Mouse (Mus musculus) G1E-ER4 (cell line): Measurements from ENCODE around the gene Gpat3. TPM values are rescaled to one million over a fixed set of nuclear protein-coding genes. Genes with fewer than 3 reads are reported as not detected.

Experiments used
- GATA1 ChIP-seq: IDR thresholded peaks from one replicate; pipeline ENCODE4 v1.8.0; 2012; ENCODE audit warnings: low read length, inconsistent platforms
- polyA plus RNA-seq: library from polyadenylated mRNA; stranded (reverse); fragments of >175 nt; gene quantifications from 2 replicates; pipeline ENCODE4 v1.2.3, GENCODE M21; 2012

Gene Gpat3
- not detected in 2 replicates for polyA plus RNA-seq

DNA sequence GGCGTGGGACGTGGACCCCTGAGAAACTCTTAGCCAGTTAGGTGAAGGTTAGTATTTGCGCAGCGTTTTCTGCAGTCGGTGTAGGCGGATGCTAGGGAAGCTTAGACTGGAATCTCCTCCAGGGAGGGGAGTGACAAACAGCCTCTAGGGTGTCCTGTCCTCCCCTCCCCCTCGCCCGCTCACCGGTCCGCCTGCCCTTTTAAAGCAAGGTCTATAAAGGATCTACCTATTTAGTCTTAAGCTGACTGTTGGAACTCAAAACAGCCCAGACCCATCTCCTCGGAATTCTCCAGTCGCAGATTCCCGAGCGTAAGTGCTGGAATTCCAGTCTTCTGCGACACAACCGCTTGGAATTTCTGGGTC, at the start of gene Gpat3:
Gene Gpat3 (plus strand): TSS at position 229 of the 363 bp plus-strand sequence.
- TF ChIP-seq GATA1, result no peak

DNA sequence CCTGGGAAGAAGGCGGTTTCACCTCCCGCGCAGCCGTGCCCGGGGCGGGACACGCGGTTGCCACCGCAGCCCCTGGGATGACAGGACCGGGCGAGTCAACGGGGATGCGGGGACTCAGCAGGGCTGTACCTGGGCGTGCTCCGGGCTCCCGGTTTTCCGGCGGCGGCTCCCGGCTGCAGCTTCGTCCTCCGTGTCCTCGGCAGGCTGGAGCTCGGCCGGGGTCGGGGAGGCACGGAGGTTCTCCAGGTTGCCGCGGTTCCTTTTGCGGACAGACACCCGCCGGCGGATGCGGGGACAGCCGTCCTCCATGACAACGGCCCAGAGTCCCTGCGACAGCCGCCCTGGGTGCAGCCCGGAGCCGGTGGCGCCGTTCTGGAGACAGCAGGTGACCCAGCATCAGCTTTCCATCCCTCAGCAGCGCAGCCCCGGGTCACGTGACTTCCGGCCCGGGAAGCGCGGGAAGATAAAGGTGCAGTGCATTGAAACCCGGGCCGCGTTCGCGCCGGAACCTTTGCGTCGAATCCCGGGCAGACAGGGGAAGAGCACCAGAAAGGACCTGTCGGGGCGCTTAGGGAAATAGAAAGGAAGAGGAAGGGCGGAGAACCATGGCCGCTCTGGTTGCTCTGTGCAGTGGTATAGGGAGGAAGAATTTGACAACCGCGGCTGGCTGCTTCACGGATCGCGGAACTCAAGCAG, 47.2 kb upstream of the Gpat3 start, which contains the start of the genes Helq and Mrps18c:
Gene Helq (minus strand): TSS at position 434 of the 696 bp plus-strand sequence.
Gene Mrps18c (plus strand): TSS at position 463 of the 696 bp plus-strand sequence.
- TF ChIP-seq GATA1, result no peak

DNA sequence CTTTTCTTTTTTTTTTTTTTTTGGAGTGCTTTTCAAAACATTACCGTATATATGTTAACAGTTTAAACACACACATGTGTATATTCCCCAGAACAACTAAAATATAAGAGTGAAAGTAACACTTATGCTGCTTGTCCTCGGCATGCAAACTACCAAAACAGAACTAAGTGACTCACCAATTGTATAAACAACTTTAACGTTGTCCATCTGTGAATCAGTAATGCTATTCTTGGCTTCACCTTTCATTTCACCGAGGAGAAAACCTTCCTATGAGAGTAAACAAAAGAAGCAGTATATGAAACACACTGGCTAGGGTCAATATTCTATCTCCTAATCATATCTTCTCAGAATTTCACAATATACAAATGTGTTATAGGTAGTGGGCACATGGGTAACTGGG, 27.2 kb upstream of the Gpat3 start:
- TF ChIP-seq GATA1, result no peak

DNA sequence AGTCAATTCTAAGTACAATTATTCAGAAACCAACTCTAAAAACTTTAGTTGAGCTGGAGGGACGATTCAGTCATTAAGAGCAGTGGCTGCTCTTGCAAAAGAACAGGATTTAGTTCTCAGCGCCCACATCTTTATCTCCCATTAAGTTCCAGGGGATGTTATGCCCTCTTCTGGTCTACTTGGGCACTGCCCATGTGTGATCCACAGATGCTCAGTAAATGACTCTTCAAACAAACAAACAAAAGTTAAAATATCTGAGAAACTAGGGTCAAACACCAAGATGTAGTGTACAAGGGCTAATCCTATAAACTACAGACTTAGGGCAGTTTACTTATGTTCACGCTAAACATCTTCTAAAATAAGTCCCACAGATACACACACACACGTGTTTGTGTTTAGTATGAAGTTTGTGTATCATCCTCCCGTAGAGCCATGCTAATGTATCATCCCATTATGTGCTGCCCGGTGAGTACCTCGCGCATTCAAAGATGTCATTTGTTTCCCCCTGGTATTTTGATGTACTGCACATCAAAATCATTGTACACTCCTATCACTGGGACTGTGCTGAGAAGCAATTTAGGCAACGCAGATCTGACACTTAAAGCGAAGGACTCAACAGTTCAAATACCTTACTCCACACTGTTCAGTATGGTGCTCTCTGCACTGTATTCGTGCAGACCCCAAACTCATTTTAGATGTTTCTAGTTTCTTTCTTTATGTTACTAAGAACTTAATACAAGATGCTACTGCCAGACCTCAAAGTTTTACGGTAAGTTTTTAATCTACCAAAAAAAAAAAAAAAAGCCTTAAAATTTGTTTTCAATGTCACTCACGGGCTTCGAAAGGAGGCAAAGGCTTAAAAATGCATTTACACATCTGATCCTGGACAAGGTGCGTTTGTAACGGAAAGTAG, 25.7 kb upstream of the Gpat3 start:
- TF ChIP-seq GATA1, result no peak

DNA sequence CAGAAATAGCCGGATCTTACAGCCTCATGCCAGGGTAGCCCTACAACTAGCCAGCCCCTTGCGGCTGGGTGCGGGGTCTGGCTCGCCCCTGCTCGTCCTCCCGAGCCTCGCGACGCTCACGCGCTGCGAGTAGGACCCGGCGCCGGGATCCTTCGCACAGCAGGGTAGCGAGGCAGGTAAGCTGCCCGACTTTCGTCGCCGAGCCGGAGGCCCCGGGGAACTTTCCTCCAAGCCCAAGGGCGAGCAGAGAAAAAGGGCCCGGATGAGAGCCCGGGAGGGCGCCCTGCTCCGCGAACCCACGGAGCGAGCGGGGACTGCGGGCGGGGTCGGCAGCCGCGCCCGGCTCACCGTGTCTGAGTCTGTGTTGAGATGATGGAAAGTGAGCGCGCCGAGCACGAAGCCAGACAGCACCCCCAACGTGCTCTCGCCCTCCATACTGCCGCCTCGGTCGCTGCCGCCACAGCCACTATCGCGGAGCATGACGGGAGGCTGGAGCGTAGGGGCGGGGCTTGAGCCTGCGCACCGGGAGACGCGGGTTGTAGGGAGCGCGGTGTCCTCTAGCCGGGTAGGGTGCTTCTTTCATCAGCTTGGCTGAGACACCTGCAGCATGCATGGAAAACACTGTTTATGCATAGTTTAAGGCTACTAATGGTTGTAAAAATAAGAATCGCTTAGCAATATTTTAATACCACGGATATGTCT, 24.9 kb upstream of the Gpat3 start, which contains the start of gene Abraxas1:
Gene Abraxas1 (minus strand): TSS at position 483 of the 702 bp plus-strand sequence.
- TF ChIP-seq GATA1, result no peak

DNA sequence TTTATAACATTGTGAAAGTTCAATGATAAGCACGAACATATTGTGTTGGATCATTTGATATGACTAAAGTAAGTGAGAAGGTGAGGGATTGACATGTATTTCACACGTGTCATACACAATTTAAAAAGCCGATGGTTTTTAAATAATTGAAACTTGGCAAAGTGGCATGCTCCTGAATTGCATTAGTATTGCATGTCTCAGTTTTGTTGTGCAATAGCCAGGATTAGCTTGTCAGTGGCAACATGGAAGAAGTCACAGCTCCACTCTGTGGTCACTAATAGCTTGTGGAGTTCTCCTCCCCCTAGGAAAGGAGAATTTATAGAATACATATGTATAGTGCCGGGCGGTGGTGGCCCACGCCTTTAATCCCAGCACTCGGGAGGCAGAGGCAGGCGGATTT, 24.1 kb upstream of the Gpat3 start:
- TF ChIP-seq GATA1, result no peak

DNA sequence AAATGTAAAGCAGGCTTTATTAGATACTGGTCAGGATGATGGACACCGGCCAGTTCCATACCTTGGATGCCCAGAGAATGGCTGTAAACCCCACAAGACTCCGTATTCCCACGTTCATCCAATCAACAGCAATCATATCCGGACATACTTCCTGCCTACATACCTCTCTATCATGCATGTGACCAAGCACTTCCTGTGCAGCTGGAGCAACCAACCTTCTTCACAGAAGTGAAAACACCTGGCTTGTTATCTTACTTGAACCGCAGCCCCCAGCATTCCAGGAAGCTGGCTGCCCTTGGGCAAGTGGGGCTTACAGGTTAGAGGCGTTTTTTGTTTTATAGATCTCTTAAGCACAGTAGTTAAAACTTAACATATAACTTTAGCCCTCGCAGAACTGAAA, 22.7 kb upstream of the Gpat3 start:
- TF ChIP-seq GATA1, result no peak

DNA sequence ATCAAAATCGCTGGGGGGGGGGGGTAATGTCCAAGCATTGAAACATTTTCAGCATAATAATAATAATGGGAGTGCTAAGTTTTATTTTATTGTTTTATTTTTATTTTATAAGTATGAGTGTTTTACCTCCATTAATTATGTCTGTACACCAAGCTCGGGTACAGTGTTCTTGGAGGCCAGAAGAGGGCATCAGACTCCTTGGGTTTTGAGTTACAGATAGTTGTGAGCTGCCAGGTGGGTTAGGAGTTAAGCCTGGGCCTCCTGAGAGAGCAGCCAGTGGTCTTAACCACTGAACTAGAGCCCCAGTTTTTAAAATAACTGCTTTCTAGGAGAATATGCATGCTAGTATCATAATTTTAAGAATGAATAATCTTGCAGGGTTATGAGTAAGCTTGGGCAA, 19.5 kb upstream of the Gpat3 start:
- no peak for TF ChIP-seq GATA1

DNA sequence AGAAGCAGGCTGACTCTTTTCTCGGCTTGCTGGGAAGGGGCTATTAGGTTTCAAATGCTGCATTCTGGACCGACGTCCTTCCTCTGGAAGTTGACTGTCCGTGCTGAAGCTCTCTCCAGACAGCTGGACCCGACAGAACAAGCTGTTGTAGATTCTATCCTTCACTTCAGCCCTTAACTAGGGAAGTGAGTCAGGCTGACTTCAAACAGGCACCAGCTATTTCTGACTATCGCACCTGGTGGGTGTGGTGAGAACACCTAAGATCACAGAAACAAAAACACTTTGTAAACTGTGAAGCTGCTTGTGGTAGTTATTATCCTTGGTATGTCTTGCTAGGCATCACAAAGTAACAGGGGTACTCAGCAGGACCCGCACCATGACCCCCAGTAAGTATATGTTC, 19.0 kb upstream of the Gpat3 start:
- no peak for TF ChIP-seq GATA1

DNA sequence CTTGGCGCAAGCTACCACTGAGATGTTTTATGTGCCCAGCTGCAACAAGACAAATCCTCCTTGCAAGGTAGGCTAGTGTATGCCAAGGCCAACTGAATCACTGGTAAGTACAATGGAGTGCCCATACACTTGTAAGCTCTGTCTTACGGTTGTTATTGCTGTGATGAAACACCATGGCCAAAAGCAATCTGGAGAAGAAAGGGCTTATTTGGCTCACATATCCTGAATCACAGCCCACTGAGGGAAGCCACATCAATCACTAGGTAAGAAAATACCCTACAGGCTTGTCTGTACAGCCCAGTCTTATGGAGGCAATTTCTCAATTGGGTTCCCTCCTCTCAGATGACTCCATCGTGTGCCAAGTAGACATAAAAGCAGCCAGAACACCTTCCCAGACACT, 16.8 kb upstream of the Gpat3 start:
- no peak for TF ChIP-seq GATA1

DNA sequence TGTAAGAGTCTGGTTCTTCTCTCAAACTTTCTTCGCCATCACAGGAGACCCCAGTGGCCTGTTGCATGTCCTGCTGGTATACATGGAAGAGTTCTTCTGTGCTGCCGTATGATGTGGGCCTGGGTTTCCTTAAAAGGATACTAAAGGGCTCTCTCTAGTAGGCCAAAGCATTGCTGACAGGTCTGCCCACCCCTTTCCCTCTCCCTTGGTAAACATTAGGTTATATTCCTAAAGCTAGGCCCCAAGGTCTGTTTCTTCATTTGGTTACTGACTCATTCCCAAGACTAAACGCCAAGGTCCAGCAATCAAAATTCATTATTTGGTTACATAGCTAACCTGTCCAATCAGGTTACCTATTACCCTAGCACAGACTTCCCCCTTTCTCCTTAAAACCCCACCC, 12.8 kb upstream of the Gpat3 start:
- TF ChIP-seq GATA1, result no peak

DNA sequence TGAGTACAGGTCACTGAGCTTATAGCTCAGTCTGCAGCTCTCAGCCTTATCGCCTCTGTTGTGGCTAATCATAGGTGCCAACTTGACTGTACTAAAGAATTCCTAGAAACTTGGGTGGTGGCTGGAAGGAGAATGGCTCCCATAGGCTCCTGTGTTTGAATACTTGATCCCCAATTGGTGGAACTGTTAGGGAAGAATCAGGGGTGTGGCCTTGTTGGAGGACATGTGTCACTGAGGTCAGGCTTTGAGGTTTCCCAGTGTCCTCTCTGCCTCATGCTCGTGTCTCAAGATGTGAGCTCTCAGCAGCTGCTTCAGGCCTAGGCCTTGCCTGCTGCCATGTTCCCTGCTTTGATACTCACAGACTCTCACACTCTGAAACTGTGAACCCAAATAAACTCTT, 11.7 kb upstream of the Gpat3 start:
- TF ChIP-seq GATA1, result no peak

DNA sequence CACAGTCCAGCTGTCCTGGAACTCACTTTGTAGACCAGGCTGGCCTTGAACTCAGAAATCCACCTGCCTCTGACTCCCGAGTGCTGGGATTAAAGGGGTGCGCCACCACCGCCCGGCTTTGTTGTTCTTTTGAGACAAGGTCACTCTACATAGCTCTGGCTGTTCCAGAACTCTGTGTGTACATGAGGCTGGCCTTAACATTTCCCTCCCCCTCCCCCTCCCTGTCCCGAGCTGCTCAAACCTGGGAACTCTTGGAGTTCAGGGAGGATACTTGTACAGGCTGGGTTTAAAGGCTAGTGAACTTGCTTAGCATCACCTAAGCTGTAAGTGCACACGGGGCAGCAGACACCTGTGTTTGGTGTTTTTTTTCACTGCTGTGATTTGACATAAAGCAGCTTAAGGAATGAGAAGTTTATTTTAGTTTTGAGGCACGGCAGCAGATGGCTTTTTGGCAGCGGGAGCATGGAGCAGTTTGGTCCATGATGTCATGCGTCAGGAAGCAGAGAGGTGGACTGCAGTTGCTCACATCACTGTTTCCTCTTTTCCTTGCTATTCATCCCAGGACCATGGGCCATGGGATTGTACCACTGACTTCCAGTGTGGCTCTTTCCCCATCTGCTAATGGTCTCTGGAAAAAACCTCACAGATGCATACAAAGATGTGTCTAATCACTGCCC, 9.5 kb upstream of the Gpat3 start:
- no peak for TF ChIP-seq GATA1

DNA sequence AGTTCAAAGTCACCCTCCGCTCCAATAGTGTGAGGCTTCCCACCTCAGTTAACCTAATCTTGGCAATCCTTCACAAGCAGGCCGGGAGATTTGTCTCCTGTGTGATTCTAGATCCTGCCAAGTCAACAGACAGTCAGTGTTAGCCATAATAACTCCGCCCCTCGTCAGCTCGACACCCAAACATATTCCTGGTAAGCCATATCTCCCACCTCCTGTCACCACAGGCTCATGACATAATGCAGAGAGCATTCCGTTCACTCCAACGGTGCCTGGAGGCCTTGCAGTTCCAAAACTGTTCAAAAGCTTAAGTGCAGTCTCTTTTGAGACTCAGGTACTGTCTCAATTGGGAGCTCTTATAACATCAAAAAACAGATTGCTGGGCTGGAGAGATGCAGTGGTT, 7.6 kb upstream of the Gpat3 start:
- no peak for TF ChIP-seq GATA1

DNA sequence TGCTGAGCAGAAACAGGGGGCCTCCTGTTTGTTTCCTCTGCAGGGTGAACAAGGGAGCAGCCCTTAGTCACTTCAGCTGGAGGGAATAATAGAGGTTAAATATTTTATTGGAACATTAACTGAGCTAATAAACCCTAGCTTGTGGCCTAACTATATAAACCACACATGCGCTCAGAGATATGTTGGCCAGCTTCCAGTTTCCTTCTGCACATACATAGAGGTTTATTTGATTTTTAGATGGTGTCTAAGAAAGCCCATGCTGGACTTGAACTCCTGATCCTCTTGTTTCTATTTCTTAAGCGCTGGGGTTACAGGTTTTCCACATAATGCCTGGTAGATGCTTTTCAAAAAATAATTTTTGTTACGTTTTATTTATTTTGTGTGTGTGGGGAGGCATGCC, 1.0 kb upstream of the Gpat3 start:
- TF ChIP-seq GATA1, result no peak
